Mouse (Mus musculus): Measurements from ENCODE around the gene Dusp1.

DNA sequence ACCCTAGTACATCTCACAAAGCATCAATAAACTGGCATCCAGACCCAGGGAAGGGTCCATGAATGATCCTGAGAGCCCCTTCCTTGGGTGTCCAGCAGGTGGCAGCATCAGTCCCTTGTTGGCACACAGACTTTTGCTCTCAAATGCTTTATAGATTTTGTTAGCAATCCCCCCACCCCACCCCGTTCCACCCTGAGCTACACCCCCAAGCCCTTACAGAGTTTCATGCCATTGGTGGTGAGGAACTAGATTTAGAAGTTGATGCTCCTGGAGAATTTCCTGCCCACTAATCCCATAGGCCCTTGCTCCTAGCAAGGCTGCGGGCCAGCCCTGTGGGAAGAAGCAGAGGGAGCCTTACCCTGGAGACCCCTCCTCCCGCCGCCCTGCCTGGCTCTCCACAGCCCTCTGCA, 95.2 kb downstream of the Dusp1 start:
- TF ChIP-seq CTCF (IDR thresholded peaks at IDR 0.05; ENCODE audit: low read depth, low read length), result peak; percentile 92
- TF ChIP-seq POLR2A (IDR thresholded peaks at IDR 0.05; ENCODE audit: borderline replicate concordance, low read depth, low read length), result no peak

All from bone marrow macrophage, adult 2 months (primary cell).